Mouse (Mus musculus): ENCODE measurements around the gene Hmgcll1. TPM values are rescaled to one million over a fixed set of nuclear protein-coding genes. Genes with fewer than 3 reads are reported as not detected.

The Hmgcll1 gene
- polyA plus RNA-seq (2017; shearing (Covaris generic)), result not detected

- ATAC-seq, result no peak
Observed at GRCm38 (mm10) chr9:76014631-76015531, at the start of gene Hmgcll1. Hmgcll1 (plus strand) TSS chr9:76014855.

DNA sequence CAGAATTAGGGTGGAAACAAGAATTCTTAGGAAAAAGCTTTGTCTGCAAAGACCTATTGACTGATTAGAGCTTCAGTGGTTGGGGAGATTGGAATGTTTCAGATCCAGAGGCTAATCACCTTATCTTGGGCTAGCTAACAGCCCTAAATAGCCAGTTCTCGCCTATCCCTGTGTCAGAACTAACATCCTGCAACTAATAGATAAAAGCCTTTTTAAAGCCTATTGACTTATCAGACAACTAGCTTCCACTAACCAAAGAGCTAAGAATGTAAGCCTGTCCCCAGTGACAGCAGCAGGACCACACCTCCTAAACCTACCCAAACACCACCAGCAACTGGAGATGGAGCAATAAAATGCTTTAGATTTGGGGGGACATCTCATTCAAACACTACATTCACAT is 34.6 kb upstream of the Hmgcll1 start:
- no peak for ATAC-seq

DNA sequence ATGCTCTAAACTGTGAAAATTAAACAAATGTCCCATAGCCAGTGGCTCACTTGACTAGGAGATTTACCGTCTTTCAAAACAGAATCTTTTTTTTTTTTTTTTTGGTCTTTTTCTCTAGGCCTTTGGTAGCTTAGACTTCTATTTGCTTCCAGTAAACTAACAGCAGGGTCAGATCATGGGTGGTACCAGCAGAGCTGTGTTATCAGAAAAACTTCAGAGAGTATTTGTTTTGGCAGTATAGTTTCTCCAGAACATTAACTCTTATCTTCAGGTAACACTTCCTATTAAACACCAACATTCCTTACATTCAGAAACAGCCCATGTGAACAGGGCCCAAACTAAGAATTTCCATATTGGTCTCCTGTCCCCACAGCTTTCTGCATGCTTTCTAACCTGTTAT is 33.5 kb upstream of the Hmgcll1 start:
- ATAC-seq, result no peak

- no peak for ATAC-seq
Observed at GRCm38 (mm10) chr9:75989491-75989890, 25.2 kb upstream of the Hmgcll1 start.

- no peak for ATAC-seq
Observed at GRCm38 (mm10) chr9:75998791-75999350, 15.8 kb upstream of the Hmgcll1 start.

DNA sequence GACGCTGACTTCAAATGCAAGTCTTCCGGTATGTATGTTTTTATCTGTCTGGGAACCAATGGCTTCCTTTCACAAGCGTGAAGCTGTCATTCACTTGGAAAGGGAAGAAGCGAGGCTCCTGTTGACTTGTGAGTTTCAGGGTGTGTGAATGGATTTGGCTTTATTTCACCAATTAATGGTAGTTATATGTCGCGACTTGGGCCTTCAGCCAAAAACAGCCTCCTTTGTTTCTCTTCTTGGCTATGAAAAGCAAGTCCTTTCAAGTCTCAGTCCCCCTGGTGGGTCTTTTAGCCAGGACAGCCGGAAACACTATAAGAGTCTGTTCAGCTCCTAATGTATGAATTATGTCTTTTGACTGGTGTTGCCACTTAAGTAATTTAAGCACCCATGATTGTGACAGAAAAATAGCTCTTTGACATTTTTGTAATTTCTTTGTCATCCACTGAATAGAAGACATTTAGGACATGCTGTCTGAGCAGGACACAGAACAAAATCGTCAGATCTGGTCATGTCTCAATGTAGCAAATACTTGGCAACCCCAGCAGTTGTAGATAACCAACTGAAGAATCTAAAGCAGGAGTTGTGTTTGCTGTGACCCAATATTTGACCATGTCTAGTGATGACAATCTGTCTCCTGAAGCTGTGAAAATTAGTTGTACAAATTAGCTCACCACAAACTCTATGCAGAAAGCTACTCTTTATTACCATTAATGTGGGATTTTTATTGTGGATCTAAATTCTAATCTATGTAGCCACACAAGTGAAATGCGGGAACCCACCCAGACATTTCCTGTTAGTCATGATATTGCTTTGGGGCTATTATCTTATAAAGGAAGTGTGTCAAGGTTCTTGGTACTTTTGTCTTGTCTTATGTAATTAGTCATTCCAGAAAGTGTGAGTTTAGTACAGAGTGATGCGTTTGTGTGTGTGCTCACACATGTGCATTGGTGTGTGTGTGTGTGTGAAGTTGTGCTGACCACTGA is 13.5 kb upstream of the Hmgcll1 start:
- ATAC-seq, result no peak

DNA sequence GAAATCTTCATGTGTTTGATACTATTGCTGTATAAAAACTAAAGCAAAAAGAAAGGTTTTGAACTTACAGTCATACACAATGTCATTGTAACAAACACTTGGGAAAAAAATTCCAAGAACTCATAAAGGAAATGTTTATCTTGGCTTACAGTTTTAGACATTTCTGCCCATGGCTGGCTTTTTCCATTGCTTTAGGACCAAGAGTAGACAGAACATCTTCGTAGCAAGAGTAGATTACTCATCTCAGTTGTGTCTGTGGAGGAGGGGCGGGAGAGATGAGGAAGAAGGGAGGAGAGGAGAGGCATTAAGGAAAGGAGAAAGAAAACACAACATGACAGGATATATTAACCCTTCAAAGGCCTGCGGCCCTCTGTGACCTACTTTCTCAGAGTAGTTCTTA is 11.6 kb upstream of the Hmgcll1 start:
- no peak for ATAC-seq

GRCm38 (mm10) chr9:76003637-76004036 is 11.0 kb upstream of the Hmgcll1 start:
- no peak for ATAC-seq

DNA sequence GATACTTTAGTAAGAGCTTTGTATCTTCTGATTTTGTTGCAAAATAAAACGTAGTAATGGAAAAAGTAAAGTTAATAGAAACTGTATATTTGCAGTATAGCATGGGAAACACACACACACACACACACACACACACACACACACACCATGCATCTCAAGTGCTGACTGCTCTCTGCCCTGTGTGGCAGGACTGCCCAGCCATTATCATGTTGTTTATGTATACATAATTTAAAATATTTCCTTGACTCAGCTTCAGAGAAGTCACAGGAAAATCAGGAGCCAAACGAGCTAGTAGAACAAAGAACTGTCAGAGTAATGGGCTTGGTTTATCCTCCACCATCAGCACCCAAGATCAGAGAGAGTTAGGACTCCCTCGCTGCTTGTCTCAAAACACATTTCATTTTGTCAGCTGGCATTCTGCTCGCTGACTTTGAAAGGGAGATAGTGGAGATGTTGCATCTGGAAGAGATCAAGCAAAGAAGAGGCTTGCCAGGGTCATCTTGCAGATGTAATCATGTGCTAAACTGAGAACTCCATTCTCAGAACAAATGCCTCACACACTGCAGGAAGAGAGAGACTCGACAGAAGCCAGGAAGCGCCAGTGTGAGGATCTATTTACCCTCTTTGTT is 7.2 kb upstream of the Hmgcll1 start:
- no peak for ATAC-seq

DNA sequence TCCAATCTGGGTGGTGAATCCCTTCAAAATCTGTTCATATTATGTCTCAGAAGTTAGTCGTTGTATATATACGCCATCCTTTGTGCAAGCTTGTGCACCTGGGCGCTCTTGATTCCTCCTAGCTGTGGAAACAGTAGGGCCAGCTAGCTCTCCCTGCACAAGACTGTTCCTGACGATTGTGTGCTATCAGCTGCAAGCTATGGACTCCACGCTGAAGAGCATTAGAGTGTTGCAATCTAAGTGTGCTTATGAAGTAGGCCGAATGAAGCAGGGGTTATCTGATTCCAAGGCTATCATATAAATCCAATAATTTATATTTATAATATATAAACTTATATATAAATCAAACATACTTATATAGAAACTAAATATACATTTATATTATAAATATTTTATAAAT is 866 bp upstream of the Hmgcll1 start:
- ATAC-seq, result no peak

DNA sequence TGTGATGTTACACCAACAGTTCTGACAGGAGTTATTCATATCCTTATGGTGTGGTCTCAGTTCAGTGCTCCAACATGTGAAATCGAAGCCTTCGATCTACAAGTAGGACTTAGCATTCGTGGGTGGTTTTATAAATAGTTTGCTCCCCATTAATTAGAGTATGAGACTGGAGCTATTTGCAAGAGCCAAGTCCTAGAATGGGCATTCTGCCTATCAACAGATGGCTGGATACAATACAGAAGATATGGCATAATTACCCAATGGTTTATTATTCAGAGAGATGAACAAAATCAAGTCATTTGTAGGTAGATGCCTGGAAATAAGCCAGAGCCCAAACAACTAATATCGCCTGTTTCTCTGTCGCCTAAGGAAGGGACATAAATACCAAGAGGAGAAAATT is 1.3 kb downstream of the Hmgcll1 start:
- ATAC-seq, result no peak

GRCm38 (mm10) chr9:76016506-76016905 is 1.9 kb downstream of the Hmgcll1 start:
- no peak for ATAC-seq

DNA sequence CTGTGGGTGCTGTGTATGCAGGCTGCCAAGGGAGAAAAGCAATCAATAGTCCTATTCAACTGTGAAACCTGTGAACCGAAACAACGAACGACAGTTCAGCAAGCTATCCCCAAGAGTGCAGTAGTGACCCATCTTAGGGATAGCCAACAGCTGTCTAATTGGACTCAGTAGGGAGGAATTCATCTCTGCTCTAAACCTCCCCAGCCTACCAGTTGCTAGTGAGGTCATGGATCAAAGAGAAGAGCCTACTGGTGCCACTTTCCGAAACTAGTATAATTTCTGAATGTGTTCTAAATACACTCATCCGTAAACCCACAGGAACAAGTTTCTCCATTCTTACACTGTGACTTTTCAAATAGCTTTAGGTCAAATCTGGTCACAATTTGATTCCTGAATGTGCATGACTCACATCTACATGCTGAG is 8.9 kb downstream of the Hmgcll1 start:
- no peak for ATAC-seq

DNA sequence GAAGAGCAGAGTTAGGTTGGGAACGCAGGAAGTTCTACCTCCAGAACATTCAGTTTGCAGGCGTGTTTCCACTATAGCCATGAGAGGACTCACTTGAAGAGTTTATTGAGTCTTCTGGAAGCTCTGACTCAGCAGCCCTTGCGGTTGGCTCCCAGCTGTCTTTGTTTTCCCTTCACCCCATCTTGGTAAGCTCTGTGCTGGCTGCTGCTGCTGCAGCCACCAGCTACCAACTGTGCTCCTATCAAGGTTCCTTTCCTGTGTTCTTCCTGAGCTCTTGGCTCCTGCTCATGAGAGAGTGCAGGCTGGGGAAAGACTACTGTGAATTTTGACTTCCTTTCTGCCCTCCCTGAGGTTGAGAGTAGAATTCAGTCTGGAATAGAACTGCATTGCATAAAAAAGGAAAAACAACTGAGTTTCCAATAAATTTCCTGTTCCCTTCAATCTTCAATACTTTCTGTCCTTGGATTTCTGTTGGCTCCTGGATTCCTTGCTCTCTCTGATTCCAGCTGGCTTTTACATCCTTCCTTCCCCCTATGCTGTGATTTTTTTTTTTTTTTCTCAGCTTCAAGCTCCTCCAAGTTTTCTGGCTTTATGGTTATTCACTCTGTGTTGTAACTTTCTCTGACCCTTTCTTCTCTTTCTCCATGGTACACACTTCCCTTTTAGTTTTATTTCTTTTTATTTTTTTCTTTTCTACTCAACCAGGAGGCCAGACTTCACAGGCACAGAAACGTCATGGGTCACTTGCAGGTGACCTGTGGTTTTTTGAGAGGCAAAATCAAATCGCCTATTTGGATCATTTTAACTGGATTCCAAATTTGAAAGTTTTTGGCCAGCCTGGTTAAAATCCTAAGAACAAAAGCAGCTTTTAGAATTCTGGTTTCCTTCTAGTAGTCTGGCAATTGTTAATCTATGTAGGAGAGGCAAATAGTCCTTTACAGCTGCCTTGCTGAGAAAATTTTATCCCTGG is 9.9 kb downstream of the Hmgcll1 start:
- no peak for ATAC-seq

DNA sequence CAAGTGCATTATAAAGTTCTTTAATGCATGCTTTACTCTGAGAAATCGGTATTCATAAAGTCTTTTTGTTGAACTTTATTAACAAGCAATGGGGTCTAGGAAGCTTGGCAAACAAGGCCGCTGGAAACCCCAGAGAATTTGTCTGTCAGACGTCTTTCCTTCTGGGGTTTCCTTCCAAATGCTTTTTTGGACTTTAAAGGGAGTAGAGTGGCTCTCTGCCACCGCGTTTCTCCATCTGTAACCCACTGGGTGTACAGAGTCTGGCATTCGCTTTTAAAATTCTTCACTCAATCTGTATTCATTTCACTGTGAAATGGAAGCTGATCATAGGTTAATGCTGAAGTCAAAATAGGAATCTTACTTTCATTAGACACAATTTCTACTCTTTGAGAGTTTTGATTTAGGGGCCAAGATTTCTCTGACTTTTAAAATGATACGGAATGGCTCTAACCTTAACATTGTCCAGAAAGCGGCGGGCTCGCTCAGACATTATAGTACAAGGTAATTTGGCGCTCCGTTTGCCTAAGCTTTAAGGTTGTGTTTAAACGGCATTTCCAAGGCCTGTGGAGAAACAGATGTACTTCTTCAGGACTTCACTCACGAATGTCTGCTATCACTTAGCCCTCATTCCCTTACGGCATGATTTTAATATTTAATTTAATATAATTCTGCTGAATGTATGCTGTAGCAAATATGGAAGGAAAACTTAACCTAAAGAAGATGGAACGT is 15.0 kb downstream of the Hmgcll1 start:
- no peak for ATAC-seq

DNA sequence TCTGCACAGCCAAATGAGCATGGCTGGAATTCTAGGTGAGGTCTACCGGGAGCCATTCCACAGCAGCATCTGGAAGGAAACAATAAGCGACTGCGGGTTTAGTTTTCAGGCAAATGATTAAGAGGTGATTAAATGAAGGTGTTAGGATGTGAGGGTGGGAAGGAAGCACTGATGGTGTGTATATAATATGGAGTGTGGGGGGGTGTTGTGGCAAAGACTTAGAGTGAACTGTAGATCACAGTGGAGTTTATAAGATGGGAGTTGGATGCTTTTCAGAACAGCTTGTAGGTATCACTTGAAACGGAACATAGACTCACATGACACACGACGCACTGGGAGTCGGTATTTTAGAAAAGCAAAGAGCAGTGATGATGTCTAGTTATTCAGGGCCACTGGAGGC is 20.4 kb downstream of the Hmgcll1 start:
- ATAC-seq, result no peak

GRCm38 (mm10) chr9:76038327-76039103 is 23.9 kb downstream of the Hmgcll1 start:
- no peak for ATAC-seq

- ATAC-seq, result no peak
Observed at GRCm38 (mm10) chr9:76039711-76040110, 25.1 kb downstream of the Hmgcll1 start.

DNA sequence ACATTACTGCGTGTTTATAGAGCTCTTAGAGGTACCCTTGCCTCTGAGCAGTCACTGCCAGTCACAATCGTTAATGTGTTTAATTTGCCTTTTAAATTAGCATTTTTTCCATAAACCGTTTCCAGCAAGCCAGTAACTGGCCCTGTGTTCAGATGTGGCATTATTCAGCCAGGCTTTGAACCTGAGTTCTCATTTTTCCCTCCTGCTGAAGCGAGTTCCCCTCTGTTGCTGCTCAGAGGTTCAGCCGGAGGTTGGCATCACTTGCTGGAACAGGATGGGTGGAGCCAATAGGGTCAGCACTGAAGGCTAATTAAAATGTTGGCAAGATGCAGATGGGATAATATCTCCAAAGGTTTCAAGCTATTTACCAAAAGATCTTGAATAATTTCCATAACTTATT is 28.7 kb downstream of the Hmgcll1 start:
- ATAC-seq, result no peak

DNA sequence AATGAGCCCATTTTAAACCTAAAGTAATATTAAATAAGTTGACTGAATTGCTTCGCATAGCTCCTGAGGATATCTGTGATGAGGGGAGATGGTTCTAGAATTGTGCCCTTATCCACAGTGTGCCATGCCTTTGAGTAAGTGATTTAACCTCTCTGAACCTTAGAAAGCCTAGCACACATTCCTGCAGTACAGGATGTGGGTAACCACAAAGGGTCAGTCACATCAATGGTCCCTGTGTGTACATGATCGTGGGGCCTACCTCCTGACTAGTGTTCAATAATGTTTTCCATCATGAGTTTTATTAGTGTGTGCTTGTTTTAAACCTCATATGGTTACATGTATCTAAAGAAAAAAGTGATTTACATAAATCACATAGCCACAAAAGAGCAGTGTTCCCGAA is 46.3 kb downstream of the Hmgcll1 start:
- ATAC-seq, result no peak

Data from activated CD4-positive, CD25-positive, alpha-beta regulatory T cell, adult 4 months (primary cell).